Mouse (Mus musculus) frontal cortex, postnatal 25 days (tissue): ENCODE measurements around the gene Pde3b.
A peak's percentile ranks its signal among the peaks of the same experiment; 100 is the strongest.
"Not testable (repeated sequence)": the region's sequence is repeated elsewhere in the genome, so short reads cannot be mapped to it uniquely, and the experiment has no call there.

ENCODE experiments used
- DNase-seq, 2 experiments: peaks; one replicate each; pipeline ENCODE4 v3.0.0; 2022; ENCODE audit warnings: low spot score in 2 of 2

Gene Pde3b

GRCm38 (mm10) chr7:114478901-114479300, 63.8 kb downstream of the Pde3b start:
- no peak for DNase-seq

- DNase-seq = no peak
Observed at GRCm38 (mm10) chr7:114479779-114480178, 64.7 kb downstream of the Pde3b start.

GRCm38 (mm10) chr7:114480196-114480989, 65.3 kb downstream of the Pde3b start:
- no peak for DNase-seq

- no peak for DNase-seq
Observed at GRCm38 (mm10) chr7:114481008-114481407, 65.9 kb downstream of the Pde3b start.

- DNase-seq = no peak
Observed at GRCm38 (mm10) chr7:114481429-114481931, 66.4 kb downstream of the Pde3b start.

GRCm38 (mm10) chr7:114492540-114492939, 77.5 kb downstream of the Pde3b start:
- no peak for DNase-seq

- no peak for DNase-seq
Observed at GRCm38 (mm10) chr7:114494033-114494432, 79.0 kb downstream of the Pde3b start.

- no peak for DNase-seq
Observed at GRCm38 (mm10) chr7:114499293-114499692, 84.2 kb downstream of the Pde3b start.

GRCm38 (mm10) chr7:114508879-114509278, 93.8 kb downstream of the Pde3b start:
- DNase-seq = no peak

- no peak for DNase-seq
Observed at GRCm38 (mm10) chr7:114520122-114520521, 105.0 kb downstream of the Pde3b start.

GRCm38 (mm10) chr7:114526245-114526644, 111.2 kb downstream of the Pde3b start:
- no peak for DNase-seq

GRCm38 (mm10) chr7:114536179-114536578, 121.1 kb downstream of the Pde3b start:
- DNase-seq = no peak

GRCm38 (mm10) chr7:114562531-114563241, 147.6 kb downstream of the Pde3b start, which contains the start of gene Cyp2r1:
TSS of gene Cyp2r1 (minus strand) at chr7:114562972.
- DNase-seq = peak; percentile 62 to 69

- not testable (repeated sequence) for DNase-seq
Observed at GRCm38 (mm10) chr7:114573866-114574265, 158.8 kb downstream of the Pde3b start.

GRCm38 (mm10) chr7:114576931-114577330, 161.8 kb downstream of the Pde3b start:
- no peak for DNase-seq

- DNase-seq = no peak
Observed at GRCm38 (mm10) chr7:114577665-114578064, 162.6 kb downstream of the Pde3b start.

GRCm38 (mm10) chr7:114580426-114580825, 165.3 kb downstream of the Pde3b start:
- DNase-seq = peak; percentile 27 to 53

GRCm38 (mm10) chr7:114581200-114581599, 166.1 kb downstream of the Pde3b start:
- DNase-seq = no peak

- DNase-seq = no peak
Observed at GRCm38 (mm10) chr7:114582441-114582840, 167.4 kb downstream of the Pde3b start.
